Mouse (Mus musculus) spleen, postnatal 14 days (tissue): Measurements from ENCODE around the gene Alg13.
A peak's percentile ranks its signal among the peaks of the same experiment; 100 is the strongest.

Experiments
- DNase-seq, 2 experiments: peaks; one replicate each; pipeline ENCODE4 v3.0.0; 2021 to 2022; ENCODE audit warnings: low spot score in 2 of 2

Alg13 gene

DNA sequence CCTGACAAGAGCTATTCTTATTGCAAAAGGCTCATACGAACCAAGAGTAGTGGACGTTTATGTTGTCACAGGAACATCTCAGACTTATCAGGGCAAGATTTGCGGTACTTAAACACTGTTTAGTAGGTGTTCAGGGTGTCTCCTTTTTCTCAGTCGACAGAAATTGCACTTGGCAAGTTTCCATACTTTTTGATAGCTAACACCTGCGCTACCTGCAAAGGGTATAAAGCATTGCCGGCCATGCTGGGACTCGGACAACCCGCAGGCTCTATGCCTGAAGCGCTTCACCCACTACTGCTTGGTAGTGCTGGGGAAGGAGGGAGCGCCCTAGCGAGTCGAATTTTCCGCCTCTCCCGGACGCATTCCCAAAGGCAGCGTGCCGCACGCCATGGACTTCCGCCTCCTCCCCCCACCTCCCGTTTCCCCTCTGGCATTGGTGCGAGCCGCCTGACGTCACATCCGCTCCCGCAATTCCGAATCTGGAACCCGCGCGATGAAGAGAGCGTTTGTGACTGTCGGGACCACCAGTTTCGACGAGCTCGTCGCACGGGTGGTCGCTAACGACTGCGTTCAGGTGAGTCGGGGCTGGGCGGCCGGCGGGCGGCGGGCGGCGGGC, at the start of gene Alg13:
TSS of gene Alg13 (plus strand) at position 257 of the 616 bp plus-strand sequence.
- peak; percentile 16 to 47 for DNase-seq

DNA sequence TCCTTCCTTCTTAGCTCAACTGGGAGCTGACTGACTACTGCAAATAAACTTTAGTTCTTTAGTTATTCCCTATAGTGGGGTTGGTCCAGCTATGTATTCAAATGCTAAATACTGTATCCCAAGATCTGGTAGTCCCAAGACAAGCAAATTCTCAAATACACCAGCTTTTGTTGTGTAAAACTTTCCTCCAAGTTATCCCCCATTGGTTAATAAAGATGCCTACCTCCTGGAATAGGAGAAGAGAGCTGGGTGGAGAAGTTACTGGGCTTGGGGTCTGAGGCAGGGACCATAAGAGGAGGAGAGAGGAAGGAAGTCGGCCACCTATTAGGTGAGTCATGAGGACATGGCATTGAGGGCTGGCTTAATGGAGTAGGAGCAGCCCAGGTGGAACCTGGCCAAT, 49.0 kb upstream of the Alg13 start:
- no peak for DNase-seq

DNA sequence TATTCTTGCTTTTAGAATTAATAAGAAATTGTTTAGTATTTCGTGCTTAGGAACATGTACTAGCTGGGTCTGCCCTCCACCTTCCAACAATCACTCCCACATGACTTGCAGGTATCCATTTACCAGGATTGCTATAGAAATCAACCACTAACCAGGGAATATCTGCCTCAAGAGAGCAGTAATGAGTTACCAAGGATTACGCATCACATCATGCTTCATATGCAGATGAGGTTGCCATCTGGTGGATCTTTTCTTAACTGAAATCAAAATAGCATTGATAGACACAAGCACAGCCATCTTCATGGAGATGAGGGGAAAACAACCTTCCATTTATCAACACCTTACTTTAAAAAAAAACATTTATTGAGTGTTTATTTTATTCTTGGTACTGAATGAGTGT, 16.1 kb upstream of the Alg13 start:
- no peak for DNase-seq

DNA sequence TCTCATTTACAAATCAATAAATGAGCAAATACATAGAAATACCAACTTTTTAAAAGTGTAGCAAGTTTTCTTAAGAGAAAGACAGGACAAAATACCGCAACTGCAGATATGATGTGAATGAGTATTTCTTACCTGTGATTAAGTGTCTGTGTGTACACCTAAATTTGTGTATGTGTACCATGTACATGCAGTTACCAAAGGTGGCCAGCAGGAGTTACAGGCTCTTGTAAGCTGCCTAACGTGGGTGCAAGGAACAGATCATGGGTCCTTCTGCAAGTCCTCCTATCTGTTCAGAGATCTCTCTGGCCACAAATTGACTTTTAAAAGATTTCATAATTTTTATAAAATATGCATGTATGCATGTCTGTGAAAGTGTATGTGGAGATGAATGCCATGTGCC, 11.9 kb upstream of the Alg13 start:
- no peak for DNase-seq

DNA sequence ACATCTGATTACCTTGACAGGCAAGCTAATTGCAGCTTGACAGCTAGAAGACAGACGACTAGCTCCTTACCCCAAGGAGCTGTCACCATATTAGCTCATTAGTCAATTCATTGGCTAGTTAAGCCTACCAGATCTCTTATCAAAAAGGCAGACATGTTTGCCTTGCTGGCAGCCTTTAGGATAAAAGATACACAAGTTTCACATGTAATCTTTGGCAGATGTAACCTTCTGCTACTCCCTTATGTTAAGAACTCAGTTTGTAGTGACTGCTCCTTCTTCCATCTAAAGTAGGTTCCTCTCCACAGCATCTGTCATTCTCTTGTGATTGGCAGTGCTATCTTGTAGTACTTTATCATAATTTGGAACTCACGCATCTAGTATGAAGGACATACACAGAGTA, 3.6 kb upstream of the Alg13 start:
- DNase-seq, result no peak

DNA sequence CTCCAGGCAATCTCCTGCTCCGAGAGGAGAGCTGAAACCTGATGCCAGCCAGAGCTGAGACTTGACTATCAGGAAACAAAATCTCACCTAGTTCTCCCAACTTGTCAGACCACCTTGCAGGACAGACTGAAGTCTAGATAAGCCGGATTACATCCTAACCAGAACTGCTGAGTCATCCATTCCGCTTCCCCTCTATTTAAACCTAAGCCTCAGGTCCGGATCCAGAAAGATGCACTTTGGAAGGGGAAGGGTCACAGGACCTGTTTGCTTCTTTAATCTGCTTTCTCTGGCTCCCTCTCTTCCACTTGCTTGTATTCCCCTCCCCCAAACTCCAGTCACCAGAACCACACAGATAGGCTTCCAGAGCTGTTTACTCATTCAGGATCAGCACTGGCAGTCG, 2.6 kb upstream of the Alg13 start:
- DNase-seq, result no peak

DNA sequence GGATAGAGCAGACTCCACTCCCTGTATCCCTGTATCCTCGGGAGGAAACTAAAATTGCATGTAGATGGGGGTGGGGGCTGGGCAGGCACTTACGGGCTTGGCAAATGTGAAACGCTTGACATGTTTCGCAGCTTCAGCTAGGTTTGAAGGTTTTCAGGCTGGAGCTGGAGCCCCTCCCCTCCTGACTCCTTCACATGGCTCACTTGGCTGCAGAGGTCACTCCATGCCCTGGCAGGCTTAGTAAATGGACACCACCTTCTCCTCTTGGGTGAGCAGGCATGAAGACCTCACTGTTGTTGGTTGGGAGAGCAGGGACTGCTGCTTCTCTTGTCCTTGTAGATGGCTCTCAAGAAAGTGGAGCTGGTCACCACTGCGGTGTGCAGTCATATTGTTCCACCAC, 1.6 kb upstream of the Alg13 start:
- DNase-seq, result no peak

DNA sequence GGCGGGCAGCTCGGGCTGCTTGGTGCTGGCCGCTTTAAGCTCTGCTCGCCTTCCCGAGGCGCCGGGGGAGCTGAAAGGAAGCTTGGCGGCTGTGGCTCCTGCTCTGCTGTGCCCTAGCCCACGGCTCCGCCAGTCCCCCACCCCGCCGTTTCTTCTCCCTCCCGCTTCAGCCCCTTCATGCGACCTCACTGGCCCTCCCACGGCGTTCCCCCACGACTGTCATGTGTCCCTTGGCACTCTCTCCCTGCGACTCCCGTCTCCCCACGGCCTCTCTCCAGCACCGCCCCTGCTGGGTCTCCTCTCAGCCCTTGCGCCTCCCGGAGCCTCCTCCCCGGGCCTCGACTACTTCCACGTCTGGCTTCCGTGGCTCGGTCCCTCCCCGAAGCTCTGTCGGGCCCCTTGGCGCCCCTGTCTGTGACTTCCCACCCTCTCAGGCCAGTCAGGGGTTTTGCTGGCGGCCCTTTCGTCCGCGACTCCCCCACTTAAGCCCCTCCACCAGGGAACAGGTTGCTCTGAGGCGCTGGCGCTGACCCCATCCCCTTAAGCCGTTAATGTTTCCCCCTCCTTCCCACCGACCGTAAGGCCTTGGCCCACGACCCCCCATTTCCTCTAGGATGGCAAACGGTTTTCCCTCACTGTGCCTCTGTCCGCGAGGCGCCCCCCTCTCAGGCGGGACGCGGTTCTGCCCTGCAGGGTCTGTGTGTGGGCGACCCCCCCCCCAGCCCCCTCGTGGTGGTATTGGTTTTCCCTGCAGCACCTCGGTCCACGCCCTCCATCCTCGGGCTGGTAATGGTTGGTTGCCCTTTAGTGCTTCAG, 768 bp downstream of the Alg13 start:
- peak in 1 of 2 experiments; percentile 7 for DNase-seq

DNA sequence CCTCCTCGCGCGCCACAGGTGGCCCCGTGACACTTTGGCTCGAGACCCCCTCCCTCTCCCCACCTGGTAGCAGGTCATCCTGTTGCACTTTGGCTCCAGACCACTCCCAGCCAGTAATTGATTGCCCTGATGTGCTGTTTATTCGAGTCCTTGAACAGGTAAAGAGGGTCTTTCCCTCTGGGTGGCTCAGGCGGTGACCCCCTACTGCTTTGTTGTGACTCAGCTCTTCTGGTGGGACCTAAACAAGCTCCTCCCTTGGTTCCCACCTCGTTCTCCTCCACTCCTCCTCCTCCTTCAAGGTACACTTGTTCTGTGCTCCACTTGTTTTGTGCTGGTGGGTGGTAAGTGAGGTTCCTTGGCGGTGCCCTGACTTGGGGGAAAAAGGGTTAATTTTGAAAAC, 1.8 kb downstream of the Alg13 start:
- no peak for DNase-seq

DNA sequence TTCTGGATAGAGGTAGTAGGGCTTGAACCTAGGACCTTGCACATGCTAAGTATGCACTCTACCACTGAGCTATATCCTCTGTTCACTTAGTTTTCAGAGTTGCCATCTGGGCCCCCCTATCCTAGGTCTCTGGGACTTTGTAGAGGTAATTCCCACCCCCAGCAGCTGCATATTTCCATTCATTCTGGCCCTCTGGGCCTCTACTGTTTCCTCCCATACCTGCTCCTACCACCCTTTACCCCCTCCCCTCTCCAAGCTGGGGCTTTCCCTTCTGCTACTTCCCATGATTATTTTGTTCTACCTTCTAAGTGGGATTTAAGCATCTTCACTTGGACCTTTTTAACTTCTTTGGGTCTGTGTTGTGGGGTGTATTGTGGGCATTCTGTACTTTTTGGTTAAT, 7.8 kb downstream of the Alg13 start:
- no peak for DNase-seq

DNA sequence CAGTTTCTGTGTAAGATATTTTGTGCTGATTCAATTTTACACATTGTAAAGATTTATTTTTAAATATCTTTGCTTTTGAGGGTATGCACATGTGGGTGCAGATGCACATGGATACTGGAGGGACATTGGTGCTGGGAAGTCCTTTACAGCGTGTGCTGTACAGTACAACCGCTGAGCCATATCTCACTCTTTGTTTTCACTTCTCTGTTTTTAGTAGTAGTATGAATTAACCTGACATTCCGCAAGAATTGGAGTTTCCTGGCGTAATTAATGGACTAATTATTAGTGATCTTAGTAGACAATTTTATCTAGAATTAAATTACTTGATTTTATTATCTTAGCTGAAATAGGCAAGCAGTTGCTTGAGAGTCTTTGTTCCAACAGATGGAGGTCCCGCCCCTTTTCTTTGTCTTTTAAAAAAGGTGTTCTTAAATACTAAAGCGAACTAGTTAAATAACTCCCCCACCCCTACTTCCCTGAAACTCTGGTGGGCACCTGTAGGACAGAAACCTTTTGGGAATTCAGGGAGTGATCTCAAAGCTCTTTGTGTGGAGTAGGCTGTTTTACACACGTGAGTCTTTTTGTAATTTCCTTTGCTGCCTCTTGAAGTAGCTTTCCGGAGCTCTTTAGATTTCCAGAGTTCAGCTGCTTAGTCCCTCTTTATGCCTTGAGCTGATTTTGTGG, 17.9 kb downstream of the Alg13 start:
- no peak for DNase-seq

DNA sequence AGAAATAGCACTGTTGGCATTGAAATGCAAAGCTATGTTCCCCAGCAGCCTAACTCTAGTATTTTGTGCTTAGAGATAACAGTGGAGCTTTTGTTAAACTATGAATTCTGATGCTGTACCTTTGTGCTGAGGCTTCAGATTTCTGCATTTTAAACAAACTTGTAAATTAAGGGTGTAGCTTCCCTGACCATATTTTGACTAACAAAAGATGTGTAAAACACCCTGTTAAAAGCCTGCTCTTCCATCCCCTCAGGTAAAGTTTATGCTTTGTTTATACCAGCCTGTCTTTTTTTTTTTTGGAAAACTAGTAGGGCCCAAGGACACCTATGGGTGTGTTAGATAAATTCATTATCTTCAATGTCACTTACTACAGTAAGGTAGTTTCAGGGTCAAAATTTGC, 20.3 kb downstream of the Alg13 start:
- no peak for DNase-seq

DNA sequence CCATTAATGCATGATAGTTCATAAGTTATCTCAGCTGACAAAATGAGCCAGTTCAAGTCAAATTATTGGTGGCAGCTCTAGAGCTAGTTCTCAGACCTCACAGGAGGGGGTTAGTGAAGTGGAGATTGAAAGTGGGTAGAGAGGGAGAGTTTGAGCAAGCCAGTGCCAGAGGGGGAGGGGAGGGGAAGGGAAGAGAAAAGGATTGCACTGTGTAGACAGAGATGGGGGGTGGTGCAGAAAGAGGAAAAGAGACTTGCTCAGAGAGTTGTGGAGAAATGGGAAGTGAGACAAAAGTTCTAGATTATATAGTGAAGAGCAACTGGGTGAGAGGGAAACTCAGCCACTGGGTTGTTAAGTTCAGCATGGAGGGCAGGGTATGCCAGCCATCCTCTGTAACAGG, 20.8 kb downstream of the Alg13 start:
- no peak for DNase-seq

DNA sequence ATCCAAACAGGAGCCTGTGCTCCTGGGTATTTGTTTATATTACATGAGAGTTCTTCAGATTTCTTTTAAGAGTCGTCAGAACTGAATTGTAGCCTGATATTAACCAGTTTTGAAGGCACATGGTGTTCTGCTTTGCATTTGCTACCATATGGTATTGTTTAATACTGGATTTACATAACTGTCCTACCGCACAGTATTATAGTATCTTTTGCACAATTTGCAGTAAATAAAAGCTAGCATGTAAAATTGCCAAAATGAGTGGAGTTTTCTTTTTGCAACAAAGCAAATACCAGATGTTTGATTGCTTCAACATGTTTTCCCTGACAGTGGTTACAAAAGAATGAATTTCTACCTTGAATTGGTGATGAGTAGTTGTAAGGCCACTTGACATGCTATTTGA, 56.6 kb downstream of the Alg13 start:
- no peak for DNase-seq

DNA sequence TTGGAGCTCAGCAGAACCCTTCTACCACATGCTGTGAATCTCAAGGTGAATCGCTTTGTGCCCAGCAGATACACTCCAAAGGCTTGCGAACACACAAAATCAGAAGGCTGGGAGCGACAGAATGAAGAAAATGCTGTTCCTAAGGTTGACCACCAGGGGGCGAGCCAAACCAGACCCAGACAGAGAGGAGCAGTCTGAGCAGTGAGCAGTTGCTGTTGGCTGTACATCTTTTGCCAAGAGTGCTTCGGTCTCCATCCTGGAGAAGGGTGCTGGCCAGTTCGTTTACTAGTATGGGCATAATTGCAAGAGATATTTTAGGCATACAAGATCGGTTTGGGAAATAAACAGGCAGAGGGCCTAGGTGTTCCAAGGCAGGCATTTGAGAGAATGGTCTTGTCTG, 85.9 kb downstream of the Alg13 start:
- peak in 1 of 2 experiments; percentile 7 for DNase-seq

DNA sequence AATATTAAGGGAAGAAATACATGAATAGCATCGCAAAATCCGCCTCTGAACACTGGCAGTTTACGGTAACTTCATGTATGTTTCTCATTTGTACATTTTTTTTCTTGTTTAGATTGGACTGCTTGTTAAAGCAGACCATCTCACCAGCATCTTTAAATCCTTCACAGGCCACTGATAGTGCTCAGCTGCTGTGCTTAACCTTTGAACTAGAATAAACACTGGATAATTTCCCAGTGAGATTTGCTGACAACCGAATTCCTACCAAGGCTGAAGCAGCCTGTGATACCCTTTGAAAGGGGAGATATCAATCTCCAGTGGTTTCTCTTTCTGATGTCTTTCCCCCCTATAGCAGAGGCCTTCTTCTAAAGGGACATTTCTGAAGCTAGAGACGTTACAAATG, 90.4 kb downstream of the Alg13 start:
- no peak for DNase-seq

DNA sequence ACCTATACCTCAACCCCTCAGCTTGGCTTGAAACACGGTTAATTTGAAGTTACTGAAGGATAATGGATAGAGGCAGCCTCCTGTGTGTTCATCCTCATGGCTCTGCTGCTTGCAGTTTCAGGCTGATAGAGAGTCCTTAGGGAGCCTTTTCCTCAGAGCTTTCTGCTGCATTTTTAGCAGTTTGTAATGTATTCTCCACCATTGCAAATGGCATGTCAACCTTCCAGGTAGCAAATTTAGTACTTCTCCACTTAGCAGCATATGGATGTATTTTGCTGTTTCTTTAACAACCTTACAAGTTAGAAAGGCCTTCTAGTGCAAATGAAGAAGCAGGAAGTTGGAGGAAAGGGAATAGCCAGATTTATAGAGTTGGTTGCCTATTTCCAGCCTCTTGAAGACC, 102.7 kb downstream of the Alg13 start:
- no peak for DNase-seq

DNA sequence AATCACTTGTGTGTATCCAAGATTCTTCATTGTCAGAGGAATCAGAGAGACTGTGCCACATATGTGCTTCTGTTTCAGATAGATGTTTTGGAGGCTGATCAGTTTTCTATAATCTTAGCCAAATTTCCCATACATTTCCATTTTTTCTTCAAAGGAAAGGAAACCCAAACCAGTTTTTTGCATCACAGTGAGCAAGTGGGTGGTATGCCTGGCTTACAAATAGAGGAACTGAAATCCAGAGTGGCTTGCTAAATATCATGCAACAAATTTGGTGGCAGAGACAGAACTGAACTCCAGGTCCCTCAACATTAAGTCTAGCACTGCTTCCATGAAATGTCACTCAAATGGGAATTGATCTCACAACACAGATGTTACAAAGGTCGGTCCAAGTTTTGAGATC, 103.5 kb downstream of the Alg13 start:
- no peak for DNase-seq

DNA sequence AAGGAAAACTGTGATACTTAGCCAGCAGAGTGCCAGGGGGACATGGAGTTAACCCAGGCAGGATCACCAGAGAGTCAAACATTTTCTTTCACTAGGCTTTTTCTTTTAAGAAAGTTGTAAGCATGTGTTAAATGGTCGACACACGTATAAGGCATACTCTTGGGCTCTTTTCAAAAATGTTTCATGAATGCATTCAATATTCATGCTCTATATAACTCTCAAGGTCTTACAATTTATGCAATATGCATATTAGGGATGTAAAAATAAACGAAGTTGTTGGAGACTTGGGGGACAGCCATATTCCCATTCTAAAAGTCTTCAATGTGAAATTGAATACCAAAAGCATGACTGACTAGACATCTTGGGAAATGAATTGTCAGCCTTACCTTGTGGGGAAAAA, 106.2 kb downstream of the Alg13 start:
- no peak for DNase-seq
